Mouse (Mus musculus): ENCODE measurements around the gene Tmem145. TPM values are rescaled to one million over a fixed set of nuclear protein-coding genes. Genes with fewer than 3 reads are reported as not detected.
A peak's percentile ranks its signal among the peaks of the same experiment; 100 is the strongest.
"Not testable (repeated sequence)": the region's sequence is repeated elsewhere in the genome, so short reads cannot be mapped to it uniquely, and the experiment has no call there.

Gene Tmem145
- polyA plus RNA-seq, 1 experiment from 2014 or later, result 0.50 TPM

DNA sequence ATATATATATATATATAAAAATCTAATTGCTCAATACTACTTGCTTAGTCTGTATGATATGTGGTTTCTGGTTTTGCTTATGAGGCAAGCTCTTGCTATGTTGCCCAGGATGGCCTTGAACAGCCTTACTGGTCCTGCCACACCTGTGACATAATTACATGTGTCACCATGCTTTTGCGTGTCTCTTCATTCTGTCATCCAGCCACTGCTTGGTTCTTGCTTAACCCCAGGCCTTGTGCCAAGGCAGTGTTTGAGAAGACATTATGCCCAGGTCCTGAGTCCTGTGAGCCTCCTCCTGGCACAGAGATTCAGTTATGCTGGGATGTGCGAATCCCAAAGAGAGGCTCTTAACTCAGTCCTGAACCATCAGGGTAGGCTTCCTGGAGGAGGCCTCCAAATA, 17.3 kb downstream of the Tmem145 start:
- WGBS, result 85% methylated on average over 2 of the region's 2 CpGs
- Histone ChIP-seq H3K9me3 (replicated peaks; ENCODE audit: low read length) (no peaks in the 10 kb centered on the region), H3K36me3 (ENCODE audit: insufficient read depth, low read length) (no peaks in the 10 kb centered on the region), H3K4me1 (replicated peaks; ENCODE audit: insufficient read depth, low read length) (peaks cover 7% of the 10 kb centered on the region; the same call in 1 of the 2 replicates), H3K27me3 (ENCODE audit: insufficient read depth, low read length) (no peaks in the 10 kb centered on the region), H3K4me3 (replicated peaks; ENCODE audit: low read depth, low read length) (no peak overlapping the region), H3K9ac (ENCODE audit: low read depth, low read length) (no peak overlapping the region), H3K27ac (no peak overlapping the region), H3K4me2 (ENCODE audit: low read length) (no peak overlapping the region)
- ATAC-seq (replicated peaks; ENCODE audit: low FRiP score, low read depth) (no peak), DNase-seq (ENCODE audit: low spot score) (no peak)
- no peak for TF ChIP-seq CTCF (IDR thresholded peaks at IDR 0.05; ENCODE audit: low read depth)

DNA sequence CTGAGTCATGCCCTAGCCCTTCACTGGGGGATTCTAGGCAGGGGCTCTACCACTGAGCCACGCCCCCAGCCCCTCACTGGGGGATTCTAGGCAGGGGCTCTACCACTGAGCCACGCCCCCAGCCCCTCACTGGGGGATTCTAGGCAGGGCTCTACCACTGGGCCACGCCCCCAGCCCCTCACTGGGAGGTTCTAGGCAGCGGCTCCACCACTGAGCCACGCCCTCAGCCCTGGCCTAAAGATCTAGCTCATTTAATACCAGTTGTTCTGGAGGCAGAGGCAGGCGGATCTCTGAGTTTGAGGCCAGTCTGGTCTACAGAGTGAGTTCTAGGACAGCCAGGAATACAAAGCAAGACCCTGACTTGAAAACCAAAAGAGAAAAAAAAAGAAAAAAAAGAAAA, 19.5 kb downstream of the Tmem145 start:
- H3K4me1 ChIP-seq (replicated peaks; ENCODE audit: insufficient read depth, low read length); H3K27ac ChIP-seq; H3K27me3 ChIP-seq (ENCODE audit: insufficient read depth, low read length); H3K9me3 ChIP-seq (replicated peaks; ENCODE audit: low read length); H3K9ac ChIP-seq (ENCODE audit: low read depth, low read length); H3K36me3 ChIP-seq (ENCODE audit: insufficient read depth, low read length); ATAC-seq (replicated peaks; ENCODE audit: low FRiP score, low read depth); DNase-seq (ENCODE audit: low spot score); H3K4me3 ChIP-seq (replicated peaks; ENCODE audit: low read depth, low read length); H3K4me2 ChIP-seq (ENCODE audit: low read length): not testable (repeated sequence)
- 97% methylated on average over 5 of the region's 6 CpGs for WGBS

DNA sequence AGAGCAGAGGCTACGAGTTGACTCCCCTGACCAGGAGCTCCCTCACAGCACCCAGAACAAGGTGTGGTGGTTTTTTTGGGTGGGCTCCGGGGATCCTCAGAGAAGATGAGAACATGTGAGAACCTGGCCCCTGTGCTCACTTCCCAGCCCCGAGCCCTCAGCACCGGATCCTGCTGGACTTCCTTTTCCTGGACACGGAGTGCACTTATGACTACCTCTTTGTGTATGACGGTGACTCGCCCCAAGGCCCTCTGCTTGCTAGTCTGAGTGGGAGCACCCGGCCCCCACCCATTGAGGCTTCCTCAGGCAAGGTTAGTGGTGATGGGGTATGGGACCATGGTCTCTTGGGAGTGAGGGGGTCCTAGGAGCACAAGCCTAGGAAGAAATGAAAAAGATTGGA, 20.3 kb downstream of the Tmem145 start:
- no peak for TF ChIP-seq CTCF (IDR thresholded peaks at IDR 0.05; ENCODE audit: low read depth)
- WGBS, result 77% methylated on average over 8 of the region's 8 CpGs
- H3K9me3 ChIP-seq (replicated peaks; ENCODE audit: low read length), result no peaks in the 10 kb centered on the region
- H3K4me2 ChIP-seq (ENCODE audit: low read length), result no peak overlapping the region
- H3K9ac ChIP-seq (ENCODE audit: low read depth, low read length), result no peak overlapping the region
- no peak overlapping the region for H3K4me3 ChIP-seq (replicated peaks; ENCODE audit: low read depth, low read length)
- peaks cover 4% of the 10 kb centered on the region for H3K36me3 ChIP-seq (ENCODE audit: insufficient read depth, low read length)
- no peaks in the 10 kb centered on the region for H3K27me3 ChIP-seq (ENCODE audit: insufficient read depth, low read length)
- H3K27ac ChIP-seq, result no peak overlapping the region
- DNase-seq (ENCODE audit: low spot score) (no peak), ATAC-seq (replicated peaks; ENCODE audit: low FRiP score, low read depth) (no peak)
- H3K4me1 ChIP-seq (replicated peaks; ENCODE audit: insufficient read depth, low read length), result peaks cover 7% of the 10 kb centered on the region; the same call in 1 of the 2 replicates

DNA sequence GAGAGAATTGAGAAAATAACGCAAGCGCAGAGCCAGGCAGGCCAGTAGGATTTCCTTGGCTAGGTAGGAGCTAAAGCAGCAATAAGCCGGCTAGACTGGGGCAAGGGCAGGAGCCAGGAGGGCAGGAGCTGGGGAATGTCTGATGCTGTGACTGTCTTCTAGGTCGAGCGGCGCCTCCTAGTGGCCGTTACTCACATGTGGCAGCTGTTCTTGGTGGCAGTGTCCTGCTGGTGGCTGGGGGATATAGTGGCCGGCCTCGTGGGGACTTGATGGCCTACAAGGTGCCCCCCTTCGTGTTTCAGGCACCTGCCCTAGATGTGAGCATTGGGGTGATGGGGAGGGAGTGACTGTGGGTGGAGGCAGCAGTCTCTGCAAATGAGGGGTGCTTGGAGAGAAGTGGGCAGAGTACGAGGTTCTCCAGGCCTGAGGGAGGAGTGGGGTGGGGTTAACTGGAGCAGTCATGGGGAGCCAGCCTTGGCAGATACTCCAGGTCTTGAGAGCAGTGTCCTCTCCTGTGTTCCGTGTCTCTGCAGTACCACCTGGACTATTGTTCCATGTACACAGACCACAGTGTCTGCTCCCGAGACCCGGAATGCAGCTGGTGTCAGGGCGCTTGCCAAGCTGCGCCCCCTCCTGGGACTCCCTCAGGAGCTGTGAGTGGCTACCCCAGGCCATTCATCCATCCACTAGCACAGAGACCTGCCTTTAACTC, 27.8 kb downstream of the Tmem145 start:
- peak; percentile 87 for TF ChIP-seq CTCF (IDR thresholded peaks at IDR 0.05; ENCODE audit: low read depth)
- H3K9ac ChIP-seq (ENCODE audit: low read depth, low read length), result no peak overlapping the region
- WGBS, result 37% methylated on average over 16 of the region's 16 CpGs
- ATAC-seq (replicated peaks; ENCODE audit: low FRiP score, low read depth), result peak; percentile 69
- peaks cover 32% of the 10 kb centered on the region for H3K36me3 ChIP-seq (ENCODE audit: insufficient read depth, low read length)
- H3K4me2 ChIP-seq (ENCODE audit: low read length), result no peak overlapping the region
- peak; percentile 94 for DNase-seq (ENCODE audit: low spot score)
- no peaks in the 10 kb centered on the region for H3K4me1 ChIP-seq (replicated peaks; ENCODE audit: insufficient read depth, low read length)
- no peak overlapping the region for H3K4me3 ChIP-seq (replicated peaks; ENCODE audit: low read depth, low read length)
- H3K27ac ChIP-seq, result no peak overlapping the region
- no peaks in the 10 kb centered on the region for H3K27me3 ChIP-seq (ENCODE audit: insufficient read depth, low read length)
- H3K9me3 ChIP-seq (replicated peaks; ENCODE audit: low read length), result no peaks in the 10 kb centered on the region

DNA sequence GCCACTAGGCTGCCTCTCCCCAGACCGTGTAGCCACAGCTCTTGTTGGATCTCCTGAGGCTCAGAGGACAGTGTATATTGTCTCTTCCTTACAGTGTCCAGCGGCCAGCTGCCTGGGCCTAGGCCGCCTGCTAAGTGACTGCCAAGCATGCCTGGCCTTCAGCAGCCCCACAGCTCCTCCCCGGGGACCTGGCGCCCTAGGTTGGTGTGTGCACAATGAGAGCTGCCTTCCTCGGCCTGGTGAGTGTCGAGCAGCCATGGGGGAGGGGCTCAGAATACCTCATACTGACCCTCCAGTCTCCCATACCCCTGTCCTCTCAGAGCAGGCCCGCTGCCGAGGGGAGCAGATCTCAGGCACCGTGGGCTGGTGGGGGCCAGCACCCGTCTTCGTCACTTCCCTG, 28.6 kb downstream of the Tmem145 start:
- peaks cover 32% of the 10 kb centered on the region for H3K36me3 ChIP-seq (ENCODE audit: insufficient read depth, low read length)
- no peak overlapping the region for H3K9ac ChIP-seq (ENCODE audit: low read depth, low read length)
- H3K9me3 ChIP-seq (replicated peaks; ENCODE audit: low read length), result no peaks in the 10 kb centered on the region
- no peaks in the 10 kb centered on the region for H3K27me3 ChIP-seq (ENCODE audit: insufficient read depth, low read length)
- no peak overlapping the region for H3K4me2 ChIP-seq (ENCODE audit: low read length)
- DNase-seq (ENCODE audit: low spot score), result no peak
- no peak overlapping the region for H3K4me3 ChIP-seq (replicated peaks; ENCODE audit: low read depth, low read length)
- H3K27ac ChIP-seq, result no peak overlapping the region
- H3K4me1 ChIP-seq (replicated peaks; ENCODE audit: insufficient read depth, low read length), result no peaks in the 10 kb centered on the region
- TF ChIP-seq CTCF (IDR thresholded peaks at IDR 0.05; ENCODE audit: low read depth), result no peak
- WGBS, result 89% methylated on average over 12 of the region's 12 CpGs
- no peak for ATAC-seq (replicated peaks; ENCODE audit: low FRiP score, low read depth)

DNA sequence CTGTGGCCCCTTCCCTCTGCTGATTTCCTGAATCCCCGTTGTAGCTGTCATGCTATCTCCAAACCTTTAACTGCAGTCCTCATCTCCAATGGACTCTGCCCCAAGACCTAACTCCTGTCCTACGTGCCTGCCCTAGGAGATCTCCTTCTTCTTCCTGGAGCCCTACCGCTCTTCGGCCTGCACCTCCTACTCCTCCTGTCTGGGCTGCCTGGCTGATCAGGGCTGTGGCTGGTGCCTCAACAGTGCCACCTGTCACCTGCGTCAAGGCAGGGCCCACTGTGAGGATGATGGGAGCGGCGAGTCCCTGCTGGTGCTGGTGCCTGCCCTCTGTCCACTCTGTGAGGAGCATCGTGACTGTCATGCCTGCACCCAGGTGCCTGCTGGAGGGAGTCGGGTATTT, 33.4 kb downstream of the Tmem145 start:
- no peaks in the 10 kb centered on the region for H3K9me3 ChIP-seq (replicated peaks; ENCODE audit: low read length)
- DNase-seq (ENCODE audit: low spot score) (no peak), ATAC-seq (replicated peaks; ENCODE audit: low FRiP score, low read depth) (no peak)
- no peak overlapping the region for H3K4me3 ChIP-seq (replicated peaks; ENCODE audit: low read depth, low read length)
- 87% methylated on average over 9 of the region's 9 CpGs for WGBS
- H3K4me2 ChIP-seq (ENCODE audit: low read length), result no peak overlapping the region
- no peak for TF ChIP-seq CTCF (IDR thresholded peaks at IDR 0.05; ENCODE audit: low read depth)
- H3K36me3 ChIP-seq (ENCODE audit: insufficient read depth, low read length), result peaks cover 50% of the 10 kb centered on the region
- H3K27ac ChIP-seq, result no peak overlapping the region
- H3K4me1 ChIP-seq (replicated peaks; ENCODE audit: insufficient read depth, low read length), result no peaks in the 10 kb centered on the region
- no peak overlapping the region for H3K9ac ChIP-seq (ENCODE audit: low read depth, low read length)
- H3K27me3 ChIP-seq (ENCODE audit: insufficient read depth, low read length), result no peaks in the 10 kb centered on the region

Measured in kidney, postnatal 0 days (tissue).